Mouse (Mus musculus) stomach, embryonic 15.5 days (tissue): ENCODE results near the gene Col19a1. TPM values are rescaled to one million over a fixed set of nuclear protein-coding genes. Genes with fewer than 3 reads are reported as not detected.
A peak's percentile ranks its signal among the peaks of the same experiment; 100 is the strongest.

ENCODE experiments used
- ATAC-seq: fragments of 200-750 bp; cut with Nextera tagmentation; 2 replicates; pipeline ENCODE4 v1.8.0; 2017; ENCODE audit warnings: low read depth, moderate number of reproducible peaks, moderate TSS enrichment; ENCODE audit not compliant: insufficient read depth, low FRiP score
- H3K27ac ChIP-seq: fragments of 300-500 bp; sonication (generic); 2 replicates; pipeline ENCODE4 v1.5.1; 2015; ENCODE audit warnings: mild to moderate bottlenecking, inconsistent platforms
- H3K27me3 ChIP-seq: fragments of 300-500 bp; sonication (generic); replicated peaks from 2 replicates; pipeline ENCODE4 v1.6.1; 2015; ENCODE audit warnings: inconsistent platforms
- H3K36me3 ChIP-seq: fragments of 300-500 bp; sonication (generic); 2 replicates; pipeline ENCODE4 v1.6.1; 2015; ENCODE audit warnings: inconsistent platforms
- H3K4me1 ChIP-seq: fragments of 300-500 bp; sonication (generic); 2 replicates; pipeline ENCODE4 v1.6.1; 2015; ENCODE audit warnings: inconsistent platforms
- H3K4me2 ChIP-seq: fragments of 300-500 bp; sonication (generic); 2 replicates; pipeline ENCODE4 v1.6.1; 2015; ENCODE audit warnings: mild to moderate bottlenecking, inconsistent platforms
- H3K4me3 ChIP-seq: fragments of 300-500 bp; sonication (generic); replicated peaks from 2 replicates; pipeline ENCODE4 v1.5.1; 2015; ENCODE audit warnings: inconsistent platforms
- H3K9ac ChIP-seq: fragments of 300-500 bp; sonication (generic); 2 replicates; pipeline ENCODE4 v1.6.1; 2015; ENCODE audit warnings: inconsistent platforms
- H3K9me3 ChIP-seq: fragments of 300-500 bp; sonication (generic); 2 replicates; pipeline ENCODE4 v1.6.1; 2016; ENCODE audit warnings: inconsistent platforms
- WGBS: fragments of 180-500 bp; shearing (Covaris S2); methylation state at CpG from one replicate; pipeline ENCODE4 v1.1.7; 2015; 5-methylcytosine and 5-hydroxymethylcytosine counted together
- polyA plus RNA-seq: library from polyadenylated mRNA; unstranded; fragments of >200 nt; fragmentation: Nextera tagmentation; extraction: Ambion mirVana; gene quantifications from 2 replicates; pipeline ENCODE4 v1.2.1, GENCODE M21; 2015

Col19a1 gene
- polyA plus RNA-seq, 1 experiment from 2014 or later: 3.5 TPM

GRCm38 (mm10) chr1:24240039-24240691 lies 347.1 kb downstream of the Col19a1 start:
- 83% methylated on average over 8 of the region's 8 CpGs for WGBS
- Histone ChIP-seq H3K9ac (no peak overlapping the region), H3K36me3 (no peaks in the 10 kb centered on the region), H3K27me3 (no peaks in the 10 kb centered on the region), H3K4me2 (no peak overlapping the region), H3K27ac (no peak overlapping the region), H3K4me3 (no peak overlapping the region), H3K4me1 (no peaks in the 10 kb centered on the region), H3K9me3 (no peaks in the 10 kb centered on the region)
- ATAC-seq: no peak

- Histone ChIP-seq H3K4me3 (no peak overlapping the region), H3K4me1 (no peaks in the 10 kb centered on the region), H3K36me3 (no peaks in the 10 kb centered on the region), H3K9me3 (no peaks in the 10 kb centered on the region), H3K27ac (no peak overlapping the region), H3K4me2 (no peak overlapping the region), H3K9ac (no peak overlapping the region), H3K27me3 (no peaks in the 10 kb centered on the region)
- 33% methylated on average over 1 of the region's 1 CpGs for WGBS
- no peak for ATAC-seq
These were observed 350.9 kb downstream of the Col19a1 start for GRCm38 (mm10) chr1:24236330-24236729.

GRCm38 (mm10) chr1:24231504-24232270 lies 355.6 kb downstream of the Col19a1 start:
- no peak overlapping the region for H3K27ac ChIP-seq
- no peaks in the 10 kb centered on the region for H3K27me3 ChIP-seq
- H3K9ac ChIP-seq: no peak overlapping the region
- no peaks in the 10 kb centered on the region for H3K9me3 ChIP-seq
- H3K4me3 ChIP-seq: no peak overlapping the region
- H3K4me2 ChIP-seq: no peak overlapping the region
- 69% methylated on average over 3 of the region's 3 CpGs for WGBS
- no peak for ATAC-seq
- no peaks in the 10 kb centered on the region for H3K36me3 ChIP-seq
- no peaks in the 10 kb centered on the region for H3K4me1 ChIP-seq

GRCm38 (mm10) chr1:24230428-24230827 lies 356.8 kb downstream of the Col19a1 start:
- ATAC-seq: 0 out of 2 replicates have a peak, but pooled peaks have one; percentile 39
- Histone ChIP-seq H3K4me1 (0 out of 2 replicates have a peak, but pooled peaks cover 4% of the 10 kb centered on the region), H3K4me2 (no peak overlapping the region), H3K36me3 (no peaks in the 10 kb centered on the region), H3K9ac (no peak overlapping the region), H3K27me3 (no peaks in the 10 kb centered on the region), H3K9me3 (no peaks in the 10 kb centered on the region), H3K27ac (no peak overlapping the region), H3K4me3 (no peak overlapping the region)
- 13% methylated on average over 8 of the region's 8 CpGs for WGBS

GRCm38 (mm10) chr1:24229552-24229951 lies 357.7 kb downstream of the Col19a1 start:
- Histone ChIP-seq H3K4me3 (no peak overlapping the region), H3K4me1 (0 out of 2 replicates have a peak, but pooled peaks cover 4% of the 10 kb centered on the region), H3K36me3 (no peaks in the 10 kb centered on the region), H3K27me3 (no peaks in the 10 kb centered on the region), H3K4me2 (no peak overlapping the region), H3K27ac (no peak overlapping the region), H3K9me3 (no peaks in the 10 kb centered on the region), H3K9ac (no peak overlapping the region)
- no peak for ATAC-seq
- WGBS: 83% methylated on average over 1 of the region's 1 CpGs

DNA sequence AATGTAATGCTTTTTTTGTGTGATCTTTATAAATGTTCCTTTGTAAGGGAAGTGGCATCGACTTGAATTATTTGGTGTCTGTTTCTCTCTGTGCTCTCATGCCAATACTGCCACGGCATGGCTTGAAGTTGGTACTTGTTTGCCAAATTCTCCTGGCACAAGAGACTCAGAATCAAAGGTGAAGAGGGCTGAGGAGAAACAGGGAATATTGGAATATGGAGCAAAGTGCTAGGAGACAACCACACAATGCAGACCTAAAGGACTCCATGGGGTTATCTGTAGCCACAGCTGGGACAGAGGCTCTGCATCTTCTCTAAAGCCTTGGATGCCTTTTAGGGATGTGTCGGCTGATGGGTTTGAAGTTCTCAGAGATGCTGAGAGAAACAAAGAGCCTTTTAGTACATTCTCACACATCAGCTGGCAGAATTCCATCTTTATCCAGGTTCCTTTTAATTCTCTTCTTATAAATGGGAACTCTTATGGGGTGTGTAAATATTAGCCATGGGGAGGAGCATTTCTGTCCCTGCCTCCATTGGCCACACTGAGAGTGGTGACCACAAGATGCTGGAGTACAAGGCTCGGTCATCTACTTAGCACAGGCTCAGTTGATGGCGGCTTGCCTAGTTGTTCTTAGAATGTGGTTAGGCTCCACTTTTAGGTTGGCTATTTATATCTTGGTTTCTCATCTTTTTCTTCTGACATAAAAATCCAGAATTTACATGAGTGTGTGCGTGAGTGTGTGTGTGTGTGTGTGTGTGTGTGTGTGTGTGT lies 360.1 kb downstream of the Col19a1 start:
- no peak for ATAC-seq
- H3K9me3 ChIP-seq: no peaks in the 10 kb centered on the region
- no peaks in the 10 kb centered on the region for H3K36me3 ChIP-seq
- H3K9ac ChIP-seq: no peak overlapping the region
- 81% methylated on average over 6 of the region's 6 CpGs for WGBS
- H3K27me3 ChIP-seq: no peaks in the 10 kb centered on the region
- H3K4me1 ChIP-seq: 0 out of 2 replicates have a peak, but pooled peaks cover 4% of the 10 kb centered on the region
- no peak overlapping the region for H3K4me3 ChIP-seq
- no peak overlapping the region for H3K4me2 ChIP-seq
- no peak overlapping the region for H3K27ac ChIP-seq

DNA sequence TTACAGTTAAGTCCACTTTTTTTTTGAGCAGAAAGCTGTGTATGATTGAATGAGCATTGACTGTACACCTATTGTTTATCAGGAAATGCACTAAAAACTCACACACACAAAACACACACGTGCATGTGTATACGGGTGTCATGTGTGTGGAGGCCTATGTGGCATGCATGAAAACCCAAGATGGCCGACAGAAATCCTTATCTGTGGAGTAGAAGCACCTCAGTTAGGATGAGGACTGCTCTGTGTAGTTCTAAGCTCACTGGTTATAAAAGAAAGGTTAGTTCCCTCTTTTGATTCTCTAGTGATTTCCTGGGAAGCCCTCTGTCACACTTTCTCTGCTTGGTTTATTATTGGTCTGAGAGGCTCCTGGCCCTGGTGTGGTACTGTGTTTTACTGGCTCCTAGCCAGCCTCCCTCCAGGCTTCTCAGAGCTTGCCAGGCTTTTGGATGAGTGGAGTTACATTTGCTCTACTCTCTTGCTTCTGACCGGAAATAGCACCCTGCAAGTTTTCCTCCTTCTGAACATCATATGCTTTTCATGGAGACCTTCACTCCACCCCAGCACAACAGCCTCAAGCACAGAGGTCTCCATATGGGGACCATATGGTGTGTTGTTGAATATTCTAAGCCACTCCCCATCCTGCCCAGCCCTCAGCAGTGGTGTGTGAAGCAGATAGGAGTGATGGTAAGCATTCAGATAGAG lies 361.3 kb downstream of the Col19a1 start:
- no peak overlapping the region for H3K9ac ChIP-seq
- no peaks in the 10 kb centered on the region for H3K27me3 ChIP-seq
- H3K4me3 ChIP-seq: no peak overlapping the region
- ATAC-seq: no peak
- no peak overlapping the region for H3K27ac ChIP-seq
- WGBS: 75% methylated on average over 4 of the region's 4 CpGs
- H3K4me2 ChIP-seq: no peak overlapping the region
- no peaks in the 10 kb centered on the region for H3K36me3 ChIP-seq
- no peaks in the 10 kb centered on the region for H3K9me3 ChIP-seq
- H3K4me1 ChIP-seq: 0 out of 2 replicates have a peak, but pooled peaks cover 4% of the 10 kb centered on the region

DNA sequence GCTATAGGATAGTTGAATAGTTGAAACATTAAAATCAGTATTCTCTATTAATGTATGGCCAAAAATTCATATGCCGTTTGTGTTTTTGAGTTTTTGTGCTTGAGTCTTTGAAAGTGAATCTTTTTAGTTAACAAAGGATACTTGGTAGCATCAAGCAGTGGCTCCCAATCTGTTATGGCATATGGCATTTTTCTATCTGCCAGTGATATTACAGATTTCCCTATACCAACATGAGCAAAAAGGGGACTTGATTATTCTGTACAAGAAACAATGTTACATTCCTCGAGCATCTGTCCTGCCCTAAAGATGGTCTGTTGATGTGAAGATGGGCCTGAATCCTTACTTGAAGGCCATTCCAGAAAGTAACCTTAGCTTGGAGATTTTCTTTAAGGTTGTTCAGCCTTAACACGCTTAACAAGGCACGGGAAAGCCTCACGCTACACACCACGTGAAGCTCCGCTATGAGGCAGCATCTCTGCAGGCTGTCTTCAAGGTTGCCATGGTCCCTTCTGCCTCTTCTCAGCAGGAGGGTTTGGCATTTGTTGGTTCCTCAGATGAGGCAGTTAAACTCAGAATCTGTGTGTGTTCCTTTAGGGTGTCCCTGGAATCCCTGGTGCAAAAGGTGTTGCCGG lies 364.2 kb downstream of the Col19a1 start:
- no peak for ATAC-seq
- no peaks in the 10 kb centered on the region for H3K27me3 ChIP-seq
- no peak overlapping the region for H3K4me2 ChIP-seq
- no peaks in the 10 kb centered on the region for H3K36me3 ChIP-seq
- H3K27ac ChIP-seq: no peak overlapping the region
- no peak overlapping the region for H3K4me3 ChIP-seq
- no peak overlapping the region for H3K9ac ChIP-seq
- H3K9me3 ChIP-seq: no peaks in the 10 kb centered on the region
- 0 out of 2 replicates have a peak, but pooled peaks cover 4% of the 10 kb centered on the region for H3K4me1 ChIP-seq
- WGBS: 88% methylated on average over 8 of the region's 8 CpGs

- Histone ChIP-seq H3K9me3 (no peaks in the 10 kb centered on the region), H3K27ac (no peak overlapping the region), H3K4me3 (no peak overlapping the region), H3K36me3 (no peaks in the 10 kb centered on the region), H3K4me1 (0 out of 2 replicates have a peak, but pooled peaks cover 4% of the 10 kb centered on the region), H3K9ac (no peak overlapping the region), H3K4me2 (no peak overlapping the region), H3K27me3 (no peaks in the 10 kb centered on the region)
- WGBS: 85% methylated on average over 2 of the region's 2 CpGs
- ATAC-seq: no peak
These were observed 365.0 kb downstream of the Col19a1 start for GRCm38 (mm10) chr1:24222231-24222630.

DNA sequence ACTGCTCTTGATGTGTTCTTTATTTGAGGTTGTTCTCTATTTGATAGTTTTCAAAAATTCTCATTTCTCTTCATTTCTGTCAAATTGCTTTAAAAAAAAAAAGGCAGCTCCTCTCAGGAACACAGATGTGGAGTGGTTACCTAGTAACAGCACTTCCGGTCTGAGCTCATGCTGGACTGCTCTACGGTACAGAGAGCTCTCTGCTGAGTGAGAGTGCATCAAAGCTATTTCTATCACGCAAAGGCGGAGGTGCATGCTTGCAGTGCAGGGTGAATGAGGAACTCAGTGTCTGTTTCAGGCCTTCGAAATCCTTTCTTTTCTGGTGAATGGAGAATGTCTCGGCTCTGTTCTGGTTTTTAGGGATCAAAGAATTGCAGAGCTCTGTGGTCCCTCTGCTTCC lies 368.2 kb downstream of the Col19a1 start:
- 43% methylated on average over 6 of the region's 6 CpGs for WGBS
- Histone ChIP-seq H3K4me2 (no peak overlapping the region), H3K4me3 (no peak overlapping the region), H3K9me3 (no peaks in the 10 kb centered on the region), H3K9ac (no peak overlapping the region), H3K4me1 (no peaks in the 10 kb centered on the region), H3K36me3 (no peaks in the 10 kb centered on the region), H3K27ac (no peak overlapping the region), H3K27me3 (no peaks in the 10 kb centered on the region)
- ATAC-seq: no peak
